Mouse (Mus musculus) cerebellum, postnatal 4 days (tissue): ENCODE results near the gene Barhl1.
A peak's percentile ranks its signal among the peaks of the same experiment; 100 is the strongest.

Experiments
- DNase-seq, 2 experiments: peaks; one replicate each; pipeline ENCODE4 v3.0.0; 2022; ENCODE audit warnings: low spot score in 2 of 2, mixed read lengths in 1 of 2

The Barhl1 gene

DNA sequence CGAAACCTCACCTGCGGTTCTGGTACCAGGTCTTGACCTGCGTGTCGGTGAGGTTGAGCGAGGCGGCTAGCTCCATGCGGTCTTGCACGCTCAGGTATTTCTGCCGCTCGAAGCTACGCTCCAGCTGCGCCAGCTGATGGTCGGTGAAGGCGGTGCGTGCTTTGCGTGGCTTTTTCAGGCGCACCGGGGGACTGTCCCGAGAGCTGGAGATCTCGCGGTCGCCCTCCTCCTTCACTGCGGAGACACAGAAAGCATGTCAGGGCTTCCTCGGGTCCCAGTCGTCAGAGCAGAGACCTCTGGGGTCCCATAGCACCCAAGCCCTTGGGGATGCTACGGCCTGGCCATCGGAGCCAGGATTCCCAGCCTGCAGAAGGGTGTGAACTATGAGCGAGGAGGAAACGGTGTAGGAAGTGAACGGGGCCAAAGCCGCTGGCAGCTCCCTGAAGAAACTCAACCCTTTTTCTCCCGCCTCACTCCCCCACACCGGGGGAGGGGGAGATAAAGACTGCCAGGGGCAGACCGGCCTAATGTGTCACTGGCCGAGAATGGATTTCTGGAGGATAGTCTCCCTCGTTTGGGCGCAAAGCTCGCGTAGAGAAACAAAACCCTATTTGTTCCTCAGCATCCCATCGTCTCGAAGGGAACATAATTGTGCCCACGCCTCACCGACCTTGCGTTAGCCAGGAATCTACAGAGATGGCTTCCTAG is 5.0 kb downstream of the Barhl1 start:
- DNase-seq = peak in 1 of 2 experiments; percentile 52

GRCm38 (mm10) chr2:28910877-28911276 is 5.6 kb downstream of the Barhl1 start:
- DNase-seq = no peak

DNA sequence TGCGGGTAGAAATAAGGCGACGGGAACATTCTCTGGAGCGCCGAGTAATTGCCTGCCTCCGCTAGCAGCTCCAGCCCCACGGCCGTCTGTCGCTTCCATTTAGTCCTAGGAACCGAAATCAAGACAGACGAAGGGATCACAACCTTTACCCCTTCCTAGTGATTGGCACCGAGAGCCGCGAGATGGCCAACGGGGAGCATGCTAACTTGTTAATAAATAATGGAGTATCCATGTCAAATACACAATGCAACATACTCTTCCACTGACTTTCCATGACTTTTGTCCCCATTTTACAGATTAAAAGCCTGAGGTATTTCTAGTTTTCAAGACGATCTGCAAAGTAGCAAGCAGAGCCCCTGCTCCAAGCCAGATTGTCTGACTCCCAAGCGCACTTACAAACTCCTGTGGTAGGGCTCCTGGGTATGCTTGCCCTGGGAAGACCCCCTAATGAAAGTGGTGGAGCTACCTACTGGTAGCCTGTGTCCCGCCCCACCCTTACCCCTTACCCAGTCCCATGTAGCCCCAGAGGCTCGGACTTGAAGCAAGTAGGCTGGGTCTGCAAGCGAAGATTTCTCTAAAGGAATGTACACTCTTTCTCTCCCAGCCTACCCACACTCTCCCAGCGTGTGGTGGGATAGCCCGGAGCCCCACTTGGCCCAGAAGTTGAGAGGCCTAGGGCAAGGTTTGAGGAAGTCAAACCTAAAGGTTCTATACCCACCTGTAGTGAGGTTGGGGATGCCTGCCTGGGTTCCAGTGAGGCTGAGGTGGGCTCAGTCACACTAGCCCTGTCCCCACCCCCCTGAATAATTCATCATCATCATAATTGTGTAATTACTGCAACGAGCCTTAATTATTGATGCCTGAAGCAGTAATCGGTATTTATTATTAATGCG is 6.4 kb downstream of the Barhl1 start:
- DNase-seq = no peak

GRCm38 (mm10) chr2:28909186-28909817 is 7.2 kb downstream of the Barhl1 start:
- DNase-seq = no peak

- DNase-seq = peak in 1 of 2 experiments; percentile 52
Measured at GRCm38 (mm10) chr2:28908389-28909153, 7.9 kb downstream of the Barhl1 start.

DNA sequence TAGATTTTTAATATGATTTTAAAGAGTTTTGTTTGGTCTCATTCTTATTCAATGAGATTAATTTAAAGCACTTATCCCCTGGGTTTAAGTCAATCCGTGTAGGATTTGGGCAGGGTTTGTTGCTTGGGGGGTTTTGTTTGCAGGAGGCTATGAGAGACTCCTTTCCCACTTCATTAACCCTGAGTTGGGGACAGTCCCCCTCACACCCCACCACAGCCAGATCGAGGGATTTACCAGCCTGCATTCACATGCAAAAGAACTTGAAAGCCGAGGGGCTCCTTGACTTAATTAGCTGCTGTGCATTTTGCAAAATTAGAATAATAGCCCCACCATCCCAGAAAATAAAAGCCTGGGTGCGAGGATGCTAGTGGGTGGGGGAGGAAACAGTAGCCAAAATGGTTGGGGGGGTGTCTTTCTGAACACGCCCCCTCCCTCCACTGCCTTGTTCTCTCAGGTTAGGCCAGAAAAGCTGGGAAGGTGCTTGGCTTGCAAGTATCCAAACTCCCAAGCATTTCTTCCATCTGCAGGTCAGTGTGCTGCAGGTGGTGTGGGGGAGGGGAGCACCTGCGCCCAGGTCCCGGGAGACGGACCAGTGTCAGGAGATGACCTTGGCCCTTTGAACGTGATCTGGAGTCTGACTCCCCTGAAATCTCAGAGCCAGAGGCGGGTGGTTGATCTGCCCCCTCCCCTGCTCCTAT is 8.6 kb downstream of the Barhl1 start:
- DNase-seq = no peak

GRCm38 (mm10) chr2:28905561-28905960 is 10.9 kb downstream of the Barhl1 start:
- DNase-seq = no peak

- no peak for DNase-seq
Measured at GRCm38 (mm10) chr2:28904786-28905185, 11.7 kb downstream of the Barhl1 start.

DNA sequence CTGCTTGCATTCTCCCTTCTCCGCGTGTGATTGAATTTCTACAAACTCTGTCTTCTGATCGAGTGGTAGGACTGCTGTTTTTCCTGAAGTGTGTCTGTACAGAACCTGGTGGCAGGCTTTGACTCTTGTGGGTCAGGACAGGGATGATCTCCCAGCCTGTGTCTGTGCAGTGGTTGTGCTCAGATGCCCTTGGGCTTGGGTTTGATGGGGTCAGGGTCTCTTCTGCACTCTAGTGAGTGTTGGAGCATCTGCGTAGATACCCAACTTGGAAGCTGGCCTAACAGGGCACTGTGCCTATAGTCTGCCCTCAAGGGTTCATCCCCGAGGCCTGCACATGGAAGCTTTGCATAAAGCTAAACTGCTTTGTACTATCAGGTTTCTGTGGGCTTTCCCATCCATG is 12.6 kb downstream of the Barhl1 start:
- peak in 1 of 2 experiments; percentile 45 for DNase-seq

DNA sequence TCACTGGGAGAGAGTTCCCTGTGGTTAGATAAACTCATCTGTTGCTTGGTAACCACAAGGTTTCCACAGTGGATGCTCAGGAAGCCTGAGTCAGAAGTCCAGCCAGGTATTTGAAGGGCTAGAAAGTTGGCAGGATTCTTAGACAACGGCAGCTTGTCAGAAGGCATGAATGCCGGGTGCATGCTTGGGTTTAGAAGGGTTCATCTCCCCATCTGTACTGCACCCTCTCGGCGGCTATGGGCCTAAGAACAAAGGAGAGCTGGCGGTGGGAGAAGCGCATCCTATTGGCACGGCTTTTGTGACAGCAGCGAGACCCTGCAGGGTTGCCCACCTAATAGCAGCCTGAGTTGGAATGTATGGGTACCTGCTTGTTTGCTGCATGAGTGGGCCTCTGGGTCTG is 14.2 kb downstream of the Barhl1 start:
- no peak for DNase-seq

GRCm38 (mm10) chr2:28897340-28897899 is 19.0 kb downstream of the Barhl1 start:
- DNase-seq = no peak

- no peak for DNase-seq
Measured at GRCm38 (mm10) chr2:28895876-28896275, 20.6 kb downstream of the Barhl1 start.

- DNase-seq = no peak
Measured at GRCm38 (mm10) chr2:28893526-28893925, 22.9 kb downstream of the Barhl1 start.

DNA sequence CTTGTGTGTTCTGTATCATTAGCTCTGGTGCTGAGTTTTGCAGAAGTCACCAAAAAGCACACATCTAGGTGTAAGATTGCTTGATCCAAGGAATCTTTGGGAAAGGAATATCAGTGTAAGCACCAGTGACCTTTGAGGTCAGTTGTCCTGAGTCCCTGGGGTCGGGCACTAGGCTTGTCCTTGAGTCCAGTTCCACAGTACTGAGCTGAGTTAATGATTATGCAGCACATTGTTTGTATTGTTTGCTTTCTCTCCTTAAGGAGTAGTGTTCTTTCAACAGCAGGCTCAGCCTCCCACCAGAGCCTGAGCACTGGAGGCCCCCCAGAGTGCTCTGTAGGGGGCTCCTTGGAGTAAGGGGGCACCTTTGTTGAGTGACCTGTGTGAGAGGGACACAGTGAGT is 23.7 kb downstream of the Barhl1 start:
- no peak for DNase-seq

DNA sequence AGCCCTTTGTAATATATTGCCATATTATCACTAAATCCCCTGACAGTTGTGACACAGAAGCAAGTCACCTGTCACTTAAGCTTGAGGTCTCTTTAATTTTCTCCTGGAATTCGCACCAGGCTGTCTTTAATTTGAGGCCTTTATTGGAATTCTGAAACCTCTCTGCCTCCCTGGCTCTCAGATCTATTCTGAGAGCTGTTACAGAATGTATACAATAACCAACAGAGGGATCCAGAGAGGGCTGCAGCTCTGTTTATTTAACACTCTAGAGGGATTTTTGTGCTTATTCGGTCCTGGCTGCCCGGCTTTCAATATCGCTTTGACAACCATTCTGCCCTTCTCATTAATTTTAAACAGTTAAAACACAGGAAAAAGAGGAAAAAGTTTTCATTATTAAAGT is 31.6 kb downstream of the Barhl1 start:
- DNase-seq = no peak

DNA sequence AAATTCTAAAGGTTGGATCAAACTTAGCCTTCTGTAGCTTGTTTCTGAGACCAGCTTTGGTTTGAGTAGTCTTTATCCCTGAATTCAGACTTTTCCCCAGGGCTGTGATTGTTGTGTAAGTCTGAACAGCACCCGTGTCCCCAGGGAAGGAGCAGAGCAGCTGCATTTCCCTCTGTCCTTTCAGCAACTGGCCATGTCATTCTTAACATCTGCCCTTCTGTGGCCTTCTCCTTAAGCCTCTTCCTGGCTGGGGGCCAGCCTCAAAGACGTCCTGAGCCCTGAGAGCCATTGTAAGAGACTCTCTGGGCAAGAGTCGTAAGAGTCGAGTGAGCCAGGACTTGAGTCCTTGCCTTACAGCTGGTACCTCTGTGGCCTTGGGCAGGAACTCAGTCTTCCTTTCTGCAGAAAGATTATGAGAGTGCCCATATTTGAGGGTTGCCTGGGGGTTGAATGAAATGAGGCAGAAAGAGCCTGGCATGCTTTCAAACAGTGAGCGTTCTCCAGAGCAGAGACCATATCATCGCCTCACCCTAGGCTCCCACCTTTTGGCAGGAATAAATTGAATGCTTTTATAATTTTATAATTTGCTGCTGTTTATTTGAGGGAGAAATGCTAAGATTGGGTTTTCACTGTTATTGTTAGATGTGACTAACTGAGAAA is 33.5 kb downstream of the Barhl1 start:
- DNase-seq = peak in 1 of 2 experiments; percentile 24

DNA sequence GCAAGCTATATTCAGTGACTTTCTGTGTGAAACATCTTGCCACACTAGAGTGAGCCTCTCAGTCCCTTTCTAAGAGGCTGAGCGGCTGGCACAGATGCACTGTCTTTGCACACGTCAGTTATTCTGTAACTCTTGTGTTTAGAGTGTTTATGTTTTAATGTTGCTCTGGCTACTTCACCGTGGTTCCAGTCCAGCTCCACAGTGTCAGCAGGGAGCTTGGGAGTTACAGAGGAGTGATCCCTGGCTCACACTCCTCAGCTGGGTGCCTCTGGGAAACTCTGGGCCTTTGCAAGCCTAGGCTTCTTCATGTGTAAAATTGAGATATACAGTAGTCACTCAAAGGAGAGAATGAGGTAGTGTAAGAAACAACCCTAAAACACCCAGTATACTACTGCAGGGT is 34.4 kb downstream of the Barhl1 start:
- no peak for DNase-seq

DNA sequence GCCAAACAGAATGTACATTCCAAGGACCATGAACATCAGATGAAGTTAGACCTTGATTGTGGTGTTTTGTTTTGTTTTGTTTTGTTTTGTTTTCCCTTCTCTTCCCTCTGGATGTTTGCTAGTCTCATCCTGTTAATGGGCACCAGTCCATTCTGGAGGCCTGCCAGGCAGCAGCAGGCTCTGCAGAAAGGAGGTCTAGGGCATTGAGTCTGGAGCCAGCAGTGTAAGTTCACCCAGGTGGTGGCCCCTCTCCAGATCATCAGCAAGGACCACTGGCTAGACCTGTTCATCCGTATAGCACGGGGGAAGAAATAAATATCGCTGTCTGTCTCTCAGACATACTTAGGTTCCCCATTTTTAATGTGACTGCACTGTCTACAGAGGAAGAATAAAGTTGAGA is 35.2 kb downstream of the Barhl1 start:
- DNase-seq = peak; percentile 43 to 77

- DNase-seq = no peak
Measured at GRCm38 (mm10) chr2:28875554-28875953, 40.9 kb downstream of the Barhl1 start.

DNA sequence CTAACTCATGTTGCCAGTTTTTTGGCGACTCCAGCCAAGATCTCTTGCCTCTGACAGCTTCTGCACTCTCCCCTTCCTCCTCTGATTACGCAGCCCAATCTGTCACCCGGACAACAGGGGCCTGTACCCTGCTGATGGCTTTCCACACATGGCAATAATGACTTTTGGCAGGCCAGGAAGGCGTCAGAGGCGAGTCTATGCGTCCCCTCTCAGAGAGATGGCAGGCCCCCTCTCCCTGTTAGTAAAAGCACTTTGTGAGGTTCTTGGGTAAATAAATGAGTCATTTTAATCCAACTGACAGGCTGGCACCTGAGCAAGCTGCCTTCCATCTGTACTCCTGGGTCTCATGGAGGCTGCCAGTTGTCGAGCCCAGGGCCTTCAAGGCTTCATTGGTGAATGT is 49.0 kb downstream of the Barhl1 start:
- DNase-seq = peak in 1 of 2 experiments; percentile 68
